Mouse (Mus musculus) neutrophil, adult 65 days (primary cell): Measurements from ENCODE around the gene Sde2. TPM values are rescaled to one million over a fixed set of nuclear protein-coding genes. Genes with fewer than 3 reads are reported as not detected.

ENCODE experiments used
- total RNA-seq: library from RNA; stranded (reverse); gene quantifications from 2 replicates; pipeline ENCODE4 v1.2.4, GENCODE M21; 2023

The Sde2 gene
- total RNA-seq, result 81.2 and 122 TPM in 2 replicates

GRCm38 (mm10) chr1:180850316-180851270 is at the start of gene Sde2:
Sde2 (plus strand) TSS chr1:180851127.

GRCm38 (mm10) chr1:180813885-180814740 is 36.8 kb upstream of the Sde2 start, which contains the start of gene H3f3a:
H3f3a (minus strand) TSS chr1:180813943.

GRCm38 (mm10) chr1:180892808-180893207 is 41.9 kb downstream of the Sde2 start, which contains the start of gene Lefty2:
Lefty2 (plus strand) TSS chr1:180893108.

GRCm38 (mm10) chr1:180904039-180904814 is 53.3 kb downstream of the Sde2 start, which contains the start of gene Pycr2:
Pycr2 (plus strand) TSS chr1:180904293.

Other genes with a start within 250 kb of the Sde2 start
- 8.5 and 13.7 TPM in 2 replicates for gene Lin9, start 210.0 kb upstream of the Sde2 start, total RNA-seq
- gene Mixl1, start 154.1 kb upstream of the Sde2 start, total RNA-seq, result not detected in 2 replicates
- gene Acbd3, start 125.1 kb upstream of the Sde2 start, total RNA-seq, result 33.0 and 39.6 TPM in 2 replicates
- 1,080 and 1,609 TPM in 2 replicates for gene H3f3a, start 37.2 kb upstream of the Sde2 start, total RNA-seq
- not detected in 2 replicates for gene Lefty2, start 42.0 kb downstream of the Sde2 start, total RNA-seq
- gene Pycr2, start 53.2 kb downstream of the Sde2 start, total RNA-seq, result 11.2 and 13.5 TPM in 2 replicates
- not detected in 2 replicates for gene Lefty1, start 83.9 kb downstream of the Sde2 start, total RNA-seq
- 80.0 and 87.9 TPM in 2 replicates for gene Tmem63a, start 91.2 kb downstream of the Sde2 start, total RNA-seq
- gene Ephx1, start 169.8 kb downstream of the Sde2 start, total RNA-seq, result 0.44 and 0.52 TPM in 2 replicates
- gene 9130409I23Rik, start 200.1 kb downstream of the Sde2 start, total RNA-seq, result not detected in 2 replicates